7 mouse cellular contexts compared by ENCODE assay signal in the genomic region with DNA sequence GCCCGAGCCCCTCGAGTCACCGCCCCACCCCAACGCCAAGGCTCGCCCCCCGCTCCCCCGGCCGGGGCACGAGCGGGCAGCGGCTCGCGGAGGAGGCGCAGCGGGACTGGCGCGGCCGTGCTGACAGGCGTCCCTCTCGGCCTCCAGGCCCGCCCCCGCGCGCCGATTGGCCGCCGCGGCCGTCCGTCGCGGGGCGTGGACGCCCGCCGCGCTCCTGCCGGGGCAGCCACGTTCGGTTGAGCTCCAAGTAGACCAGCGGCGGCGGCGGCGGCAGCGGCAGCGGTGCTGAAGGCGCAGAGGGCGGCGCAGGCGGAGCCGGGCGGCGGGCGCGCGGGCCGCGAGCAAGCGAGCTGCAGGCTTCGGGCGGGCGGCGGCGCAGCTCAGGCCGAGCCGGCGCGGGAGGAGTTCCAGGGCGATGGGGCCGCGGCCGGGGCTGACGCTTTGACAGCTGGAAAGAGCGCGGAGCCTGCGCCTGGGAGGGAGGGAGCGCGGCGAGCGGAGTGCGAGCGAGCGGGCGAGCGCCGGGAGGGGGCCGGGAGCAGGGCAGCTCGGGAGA. TPM values are rescaled to one million over a fixed set of nuclear protein-coding genes. Genes with fewer than 3 reads are reported as not detected.
DNase-seq lines count a peak whose midpoint lies in the region; ATAC-seq and TF ChIP-seq lines count a peak whose summit lies in the region.

No protein-coding gene starts in this region.

- H3K4me3 ChIP-seq in embryonic facial prominence, embryonic 11.5 days (ENCODE audit: low read depth, low read length), result peak overlapping the region; percentile 100
- peak overlapping the region; percentile 87 for H3K4me3 ChIP-seq in kidney, adult 2 months (ENCODE audit: insufficient read depth, low read depth, low read length)
- peak overlapping the region; percentile 100 for H3K4me3 ChIP-seq in limb, embryonic 12.5 days (replicated peaks)
- peak overlapping the region; percentile 98 for H3K4me3 ChIP-seq in midbrain, embryonic 15.5 days

- H3K9me3 ChIP-seq in embryonic facial prominence, embryonic 11.5 days (replicated peaks; ENCODE audit: control insufficient read depth, low read length), result no peaks in the 10 kb centered on the region
- H3K9me3 ChIP-seq in limb, embryonic 12.5 days, result no peaks in the 10 kb centered on the region
- H3K9me3 ChIP-seq in midbrain, embryonic 15.5 days, result no peaks in the 10 kb centered on the region

- TF ChIP-seq POLR2A in kidney, adult 2 months (IDR thresholded peaks at IDR 0.05; ENCODE audit: low read depth, low read length), result peak; percentile 17

- TF ChIP-seq CTCF in kidney, adult 2 months (conservative IDR thresholded peaks at IDR 0.05; ENCODE audit: insufficient read depth, insufficient read length, low read depth, low read length), result no peak

- H3K4me2 ChIP-seq in embryonic facial prominence, embryonic 11.5 days (ENCODE audit: low read depth, low read length), result peak overlapping the region; percentile 94
- peak overlapping the region; percentile 98 for H3K4me2 ChIP-seq in limb, embryonic 12.5 days
- peak overlapping the region; percentile 94 for H3K4me2 ChIP-seq in midbrain, embryonic 15.5 days

- H3K27me3 ChIP-seq in embryonic facial prominence, embryonic 11.5 days (ENCODE audit: control insufficient read depth, insufficient read depth, low read length), result no peaks in the 10 kb centered on the region
- H3K27me3 ChIP-seq in kidney, adult 2 months (replicated peaks; ENCODE audit: control insufficient read depth, insufficient read depth, low read length), result no peaks in the 10 kb centered on the region
- no peaks in the 10 kb centered on the region for H3K27me3 ChIP-seq in limb, embryonic 12.5 days
- H3K27me3 ChIP-seq in midbrain, embryonic 15.5 days (replicated peaks), result no peaks in the 10 kb centered on the region

- peak overlapping the region; percentile 100 for H3K27ac ChIP-seq in embryonic facial prominence, embryonic 11.5 days (replicated peaks; ENCODE audit: low read depth, low read length)
- H3K27ac ChIP-seq in kidney, adult 2 months (ENCODE audit: insufficient read depth, low read depth, low read length), result peak overlapping the region; percentile 87
- peak overlapping the region; percentile 100 for H3K27ac ChIP-seq in limb, embryonic 12.5 days
- peak overlapping the region; percentile 99 for H3K27ac ChIP-seq in midbrain, embryonic 15.5 days

- ATAC-seq in embryonic facial prominence, embryonic 11.5 days (replicated peaks; ENCODE audit: insufficient number of reproducible peaks, low FRiP score, low TSS enrichment, low read depth), result peak; percentile 84
- peak; percentile 67 for ATAC-seq in limb, embryonic 12.5 days (ENCODE audit: insufficient number of reproducible peaks, insufficient read depth, low FRiP score, low TSS enrichment, low read depth)
- ATAC-seq in midbrain, embryonic 15.5 days (replicated peaks), result peak; percentile 91

- peak overlapping the region; percentile 100 for H3K9ac ChIP-seq in embryonic facial prominence, embryonic 11.5 days (replicated peaks; ENCODE audit: low read length)
- H3K9ac ChIP-seq in limb, embryonic 12.5 days (replicated peaks), result peak overlapping the region; percentile 100
- peak overlapping the region; percentile 94 for H3K9ac ChIP-seq in midbrain, embryonic 15.5 days

- H3K36me3 ChIP-seq in embryonic facial prominence, embryonic 11.5 days (replicated peaks; ENCODE audit: control insufficient read depth, insufficient read depth, low read depth, low read length), result peaks cover 4% of the 10 kb centered on the region
- no peaks in the 10 kb centered on the region for H3K36me3 ChIP-seq in kidney, adult 2 months (ENCODE audit: control insufficient read depth, insufficient read depth, low read length)
- peaks cover 35% of the 10 kb centered on the region for H3K36me3 ChIP-seq in limb, embryonic 12.5 days
- H3K36me3 ChIP-seq in midbrain, embryonic 15.5 days (replicated peaks), result peaks cover 8% of the 10 kb centered on the region

- WGBS in embryonic facial prominence, embryonic 11.5 days, result under 1% methylated on average over 70 of the region's 89 CpGs
- WGBS in kidney, adult 2 months, result 2% methylated on average over 89 of the region's 89 CpGs
- WGBS in limb, embryonic 12.5 days, result under 1% methylated on average over 70 of the region's 89 CpGs
- under 1% methylated on average over 78 of the region's 89 CpGs for WGBS in midbrain, embryonic 15.5 days

- peaks cover 27% of the 10 kb centered on the region for H3K4me1 ChIP-seq in embryonic facial prominence, embryonic 11.5 days (ENCODE audit: control insufficient read depth, insufficient read depth, low read length)
- peaks cover 15% of the 10 kb centered on the region for H3K4me1 ChIP-seq in kidney, adult 2 months (ENCODE audit: control insufficient read depth, insufficient read depth, low read length)
- peaks cover 68% of the 10 kb centered on the region for H3K4me1 ChIP-seq in limb, embryonic 12.5 days (replicated peaks)
- H3K4me1 ChIP-seq in midbrain, embryonic 15.5 days, result peaks cover 63% of the 10 kb centered on the region

- peak; percentile 96 for DNase-seq in adrenal gland, postnatal 14 days
- DNase-seq in embryonic facial prominence, embryonic 11.5 days (ENCODE audit: low spot score), result peak; percentile 95
- peak; percentile 93 to 97 for DNase-seq in heart, adult 18-20 months
- DNase-seq in kidney, adult 2 months, result peak; percentile 97
- peak; percentile 90 to 92 for DNase-seq in spleen, adult 18-20 months

RNA-seq across cellular contexts. Expression of gene Ssbp3, which starts 0.8 kb away (rescaled TPM):
- 60.6 and 66.3 TPM in 2 replicates for total RNA-seq in adrenal gland, postnatal 14 days (2021)
- polyA plus RNA-seq in embryonic facial prominence, embryonic 11.5 days (2014; fragmentation: Nextera tagmentation; extraction: Ambion mirVana), result 129 and 138 TPM in 2 replicates
- 10 to 100 TPM; 27.5 to 37.9 TPM for total RNA-seq in heart, adult 18-20 months (2021)
- polyA plus RNA-seq in kidney, adult 2 months (2012; rRNA removed), result 44.6 and 48.6 TPM in 2 replicates
- 278 and 295 TPM in 2 replicates for polyA plus RNA-seq in limb, embryonic 12.5 days (2016; fragmentation: Nextera tagmentation; extraction: Ambion mirVana)
- polyA plus RNA-seq in midbrain, embryonic 15.5 days (2015; fragmentation: Nextera tagmentation; extraction: Ambion mirVana), result 175 and 194 TPM in 2 replicates

Comparison
In these comparisons a context has a peak if more than half of its experiments do, and no peak if none do; other contexts are left out.
1. Peak in every context shown above with its lines: DNase-seq, ATAC-seq, H3K4me3 ChIP-seq and H3K27ac ChIP-seq.